Mouse (Mus musculus): ENCODE measurements around the gene Psmd2.

The Psmd2 gene

GRCm38 (mm10) chr16:20651076-20651946 is at the start of gene Psmd2:
Psmd2 (plus strand) TSS chr16:20651652.
- peak; percentile 94 to 96 for DNase-seq (ENCODE audit: low spot score in 2 of 2)

- DNase-seq (ENCODE audit: low spot score in 2 of 2), result no peak
These were observed 46.7 kb upstream of the Psmd2 start for GRCm38 (mm10) chr16:20604705-20605104.

GRCm38 (mm10) chr16:20610501-20611356 is 40.7 kb upstream of the Psmd2 start:
- DNase-seq (ENCODE audit: low spot score in 2 of 2), result peak in 1 of 2 experiments; percentile 63

GRCm38 (mm10) chr16:20611357-20612227 is 39.9 kb upstream of the Psmd2 start, which contains the start of the genes Eef1akmt4, Gm49333 and Alg3:
Eef1akmt4 (plus strand) TSS chr16:20611593.
Gm49333 (plus strand) TSS chr16:20611610.
Alg3 (minus strand) TSS chr16:20611735.
- DNase-seq (ENCODE audit: low spot score in 2 of 2), result peak in 1 of 2 experiments; percentile 53

- DNase-seq (ENCODE audit: low spot score in 2 of 2), result no peak
These were observed 31.7 kb upstream of the Psmd2 start for GRCm38 (mm10) chr16:20619541-20620398.

GRCm38 (mm10) chr16:20620399-20620735 is 31.1 kb upstream of the Psmd2 start:
- DNase-seq (ENCODE audit: low spot score in 2 of 2), result no peak

GRCm38 (mm10) chr16:20620751-20621190 is 30.7 kb upstream of the Psmd2 start:
- no peak for DNase-seq (ENCODE audit: low spot score in 2 of 2)

GRCm38 (mm10) chr16:20621191-20621990 is 30.1 kb upstream of the Psmd2 start, which contains the start of gene Camk2n2:
Camk2n2 (minus strand) TSS chr16:20621287.
- no peak for DNase-seq (ENCODE audit: low spot score in 2 of 2)

GRCm38 (mm10) chr16:20621991-20622685 is 29.3 kb upstream of the Psmd2 start:
- peak in 1 of 2 experiments; percentile 53 for DNase-seq (ENCODE audit: low spot score in 2 of 2)

GRCm38 (mm10) chr16:20623211-20623610 is 28.2 kb upstream of the Psmd2 start:
- DNase-seq (ENCODE audit: low spot score in 2 of 2), result no peak

GRCm38 (mm10) chr16:20628871-20629391 is 22.5 kb upstream of the Psmd2 start:
- no peak for DNase-seq (ENCODE audit: low spot score in 2 of 2)

GRCm38 (mm10) chr16:20629731-20630634 is 21.5 kb upstream of the Psmd2 start, which contains the start of gene Ece2:
Ece2 (plus strand) TSS chr16:20629828.
- DNase-seq (ENCODE audit: low spot score in 2 of 2), result no peak

GRCm38 (mm10) chr16:20637410-20637809 is 14.0 kb upstream of the Psmd2 start:
- no peak for DNase-seq (ENCODE audit: low spot score in 2 of 2)

GRCm38 (mm10) chr16:20638367-20638766 is 13.1 kb upstream of the Psmd2 start:
- no peak for DNase-seq (ENCODE audit: low spot score in 2 of 2)

- DNase-seq (ENCODE audit: low spot score in 2 of 2), result peak; percentile 60 to 74
These were observed 9.3 kb upstream of the Psmd2 start for GRCm38 (mm10) chr16:20642161-20642560.

- DNase-seq (ENCODE audit: low spot score in 2 of 2), result no peak
These were observed 7.5 kb upstream of the Psmd2 start for GRCm38 (mm10) chr16:20643911-20644310.

- DNase-seq (ENCODE audit: low spot score in 2 of 2), result no peak
These were observed 477 bp downstream of the Psmd2 start for GRCm38 (mm10) chr16:20651947-20652310.
